Mouse (Mus musculus): ENCODE measurements around the gene Il1rn.

- no peak for TF ChIP-seq CTCF (IDR thresholded peaks at IDR 0.05; ENCODE audit: low read depth)
- TF ChIP-seq EP300 (IDR thresholded peaks at IDR 0.05; ENCODE audit: low read depth): no peak
Observed at GRCm38 (mm10) chr2:24387361-24388283, 51.0 kb downstream of the Il1rn start.
